Mouse (Mus musculus) Patski (cell line): ENCODE data around the gene Pif1. TPM values are rescaled to one million over a fixed set of nuclear protein-coding genes. Genes with fewer than 3 reads are reported as not detected.
A peak's percentile ranks its signal among the peaks of the same experiment; 100 is the strongest.

Experiments
- ATAC-seq: fragments of 100-300 bp; one replicate; pipeline ENCODE4 v1.8.0; 2021
- CTCF ChIA-PET: fragments of 350-600 bp; sonication (Branson Sonifier 250); formaldehyde crosslinking; loops from one replicate; lab custom pipeline; 2022; ENCODE audit warnings: inconsistent platforms; lab: Charles Lee
- POLR2A ChIA-PET: fragments of 350-600 bp; sonication (Branson Sonifier 250); formaldehyde crosslinking; loops from one replicate; lab custom pipeline; 2022; ENCODE audit warnings: antibody characterized with exemption, inconsistent platforms; lab: Charles Lee
- DNase-seq: peaks from one replicate; pipeline ENCODE4 v3.0.0-alpha.2; 2011; ENCODE audit warnings: low read depth, low spot score
- H3K27me3 ChIP-seq: fragments of 371-371 bp; one replicate; pipeline ENCODE4 v1.5.1; 2021
- CTCF ChIP-seq: fragments of 100-300 bp; IDR thresholded peaks from one replicate; pipeline ENCODE4 v1.5.1; 2021
- in situ Hi-C: fragments of 300-500 bp; cut with MboI; formaldehyde crosslinking; loops from 3 replicates; pipeline ENCODE4 v1.11.1; 2018; ENCODE audit warnings: low pct_unique_long_range_greater_than_20kb, mixed read lengths
- polyA plus RNA-seq: library from polyadenylated mRNA; unstranded; gene quantifications from one replicate; pipeline ENCODE4 v1.2.3, GENCODE M21; 2021

The Pif1 gene
- polyA plus RNA-seq, 1 experiment from 2014 or later: 7.2 TPM

GRCm38 (mm10) chr9:65587573-65588358, 806 bp downstream of the Pif1 start:
- in situ Hi-C loops: loop anchor here (10.0 kb wide), 2 partner anchors 133 to 223 kb away; partner anchors contain the start of gene Ubap1l
- ATAC-seq: peak; percentile 38
- no peaks in the 10 kb centered on the region for H3K27me3 ChIP-seq
- no peak for TF ChIP-seq CTCF
- ChIA-PET CTCF (interaction anchor here (2.0 to 2.2 kb wide), 2 partner anchors 11 to 76 kb away, joined by 7 to 11 read pairs; no protein-coding TSS in a partner anchor), POLR2A (interaction anchor here (0.8 to 1.7 kb wide), 2 partner anchors 43 to 151 kb away, joined by 3 to 5 read pairs; no protein-coding TSS in a partner anchor)
- no peak for DNase-seq

GRCm38 (mm10) chr9:65589091-65589490, 2.1 kb downstream of the Pif1 start:
- H3K27me3 ChIP-seq: no peaks in the 10 kb centered on the region
- CTCF ChIA-PET: no interaction called here
- in situ Hi-C loops: loop anchor here (10.0 kb wide), 2 partner anchors 134 to 224 kb away; partner anchors contain the start of gene Ubap1l
- POLR2A ChIA-PET: interaction anchor here (1.7 kb wide), 1 partner anchor 153 kb away, joined by 5 read pairs; no protein-coding TSS in a partner anchor
- ATAC-seq: no peak
- no peak for TF ChIP-seq CTCF
- DNase-seq: no peak

GRCm38 (mm10) chr9:65592721-65593120, 5.8 kb downstream of the Pif1 start:
- no peaks in the 10 kb centered on the region for H3K27me3 ChIP-seq
- in situ Hi-C loops: no loop called here
- no peak for DNase-seq
- ChIA-PET POLR2A (no interaction called here), CTCF (no interaction called here)
- TF ChIP-seq CTCF: no peak
- ATAC-seq: no peak

GRCm38 (mm10) chr9:65593596-65593995, 6.6 kb downstream of the Pif1 start:
- TF ChIP-seq CTCF: no peak
- POLR2A ChIA-PET: no interaction called here
- CTCF ChIA-PET: no interaction called here
- DNase-seq: no peak
- in situ Hi-C loops: no loop called here
- no peaks in the 10 kb centered on the region for H3K27me3 ChIP-seq
- no peak for ATAC-seq

GRCm38 (mm10) chr9:65598765-65599249, 11.8 kb downstream of the Pif1 start:
- in situ Hi-C loops: no loop called here
- H3K27me3 ChIP-seq: no peaks in the 10 kb centered on the region
- ChIA-PET CTCF (interaction anchor here (0.6 to 3.6 kb wide), 15 partner anchors 8 to 283 kb away, joined by 3 to 24 read pairs (median 3); partner anchors contain the start of genes Pif1 and Plekho2), POLR2A (interaction anchor here (0.5 to 1.3 kb wide), 3 partner anchors 13 to 74 kb away, joined by 3 to 7 read pairs (median 4); partner anchors contain the start of gene Rbpms2)
- no peak for DNase-seq
- ATAC-seq: no peak
- TF ChIP-seq CTCF: peak; percentile 53

GRCm38 (mm10) chr9:65600951-65601350, 14.0 kb downstream of the Pif1 start:
- DNase-seq: no peak
- POLR2A ChIA-PET: interaction anchor here (0.7 kb wide), 1 partner anchor 77 kb away, joined by 3 read pairs; no protein-coding TSS in a partner anchor
- TF ChIP-seq CTCF: no peak
- no peak for ATAC-seq
- in situ Hi-C loops: no loop called here
- CTCF ChIA-PET: interaction anchor here (7.1 kb wide), 1 partner anchor 63 kb away, joined by 116 read pairs; the partner anchor contains the start of gene Oaz2
- no peaks in the 10 kb centered on the region for H3K27me3 ChIP-seq

GRCm38 (mm10) chr9:65603401-65604102, 16.6 kb downstream of the Pif1 start:
- DNase-seq: no peak
- ChIA-PET POLR2A (interaction anchor here (0.6 kb wide), 2 partner anchors 73 to 74 kb away, joined by 3 read pairs; no protein-coding TSS in a partner anchor), CTCF (interaction anchor here (1.1 to 7.1 kb wide), 5 partner anchors 61 to 96 kb away, joined by 3 to 116 read pairs (median 4); partner anchors contain the start of gene Oaz2)
- TF ChIP-seq CTCF: peak; percentile 70
- H3K27me3 ChIP-seq: no peaks in the 10 kb centered on the region
- in situ Hi-C loops: no loop called here
- ATAC-seq: no peak

GRCm38 (mm10) chr9:65605471-65606136, 18.6 kb downstream of the Pif1 start:
- POLR2A ChIA-PET: interaction anchor here (0.8 to 1.3 kb wide), 2 partner anchors 10 to 58 kb away, joined by 3 to 4 read pairs; no protein-coding TSS in a partner anchor
- ATAC-seq: peak; percentile 21
- TF ChIP-seq CTCF: peak; percentile 88
- CTCF ChIA-PET: interaction anchor here (0.8 to 7.1 kb wide), 15 partner anchors 9 to 223 kb away, joined by 3 to 116 read pairs (median 4); partner anchors contain the start of genes Oaz2 and Rbpms2
- in situ Hi-C loops: loop anchor here (5.0 kb wide), 2 partner anchors 57 to 247 kb away; no protein-coding TSS in a partner anchor
- H3K27me3 ChIP-seq: no peaks in the 10 kb centered on the region
- DNase-seq: no peak

GRCm38 (mm10) chr9:65606321-65607109, 19.6 kb downstream of the Pif1 start:
- DNase-seq (no peak), ATAC-seq (no peak)
- H3K27me3 ChIP-seq: no peaks in the 10 kb centered on the region
- in situ Hi-C loops: loop anchor here (5.0 kb wide), 2 partner anchors 56 to 246 kb away; no protein-coding TSS in a partner anchor
- CTCF ChIA-PET: interaction anchor here (0.8 to 7.1 kb wide), 12 partner anchors 8 to 86 kb away, joined by 3 to 116 read pairs (median 4); partner anchors contain the start of genes Oaz2 and Rbpms2
- TF ChIP-seq CTCF: no peak
- POLR2A ChIA-PET: interaction anchor here (0.8 to 1.3 kb wide), 3 partner anchors 9 to 58 kb away, joined by 3 to 4 read pairs (median 3); no protein-coding TSS in a partner anchor
